Mouse (Mus musculus): ENCODE data around the gene Sdcbp2. TPM values are rescaled to one million over a fixed set of nuclear protein-coding genes. Genes with fewer than 3 reads are reported as not detected.

The Sdcbp2 gene
- polyA plus RNA-seq, 1 experiment = 0.41 TPM

- TF ChIP-seq REST (IDR thresholded peaks at IDR 0.05; ENCODE audit: insufficient read depth, insufficient read length) (no peak), SRF (IDR thresholded peaks at IDR 0.05; ENCODE audit: control insufficient read depth, insufficient read length, low read depth) (no peak), USF1 (IDR thresholded peaks at IDR 0.05; ENCODE audit: low read depth) (no peak), TCF12 (IDR thresholded peaks at IDR 0.05; ENCODE audit: insufficient read depth, poor library complexity, severe bottlenecking) (no peak), CEBPB (IDR thresholded peaks at IDR 0.05; ENCODE audit: insufficient read depth, poor library complexity, severe bottlenecking) (no peak), MYOG (IDR thresholded peaks at IDR 0.05; ENCODE audit: control insufficient read depth in 1 of 3, insufficient read depth in 1 of 3, insufficient read length in 2 of 3, low read depth in 2 of 3) (no peak), MAX (IDR thresholded peaks at IDR 0.05; ENCODE audit: low read depth) (no peak)
These were observed 13.5 kb downstream of the Sdcbp2 start for GRCm38 (mm10) chr2:151585934-151586333.

GRCm38 (mm10) chr2:151586807-151587206, 14.4 kb downstream of the Sdcbp2 start:
- H3K27me3 ChIP-seq (ENCODE audit: control insufficient read depth, insufficient read depth, insufficient read length) = no peaks in the 10 kb centered on the region
- no peak for TF ChIP-seq MYOG (IDR thresholded peaks at IDR 0.05; ENCODE audit: control insufficient read depth in 1 of 3, insufficient read depth in 1 of 3, insufficient read length in 2 of 3, low read depth in 2 of 3)
- no peak for TF ChIP-seq USF1 (IDR thresholded peaks at IDR 0.05; ENCODE audit: low read depth)
- no peak for TF ChIP-seq SRF (IDR thresholded peaks at IDR 0.05; ENCODE audit: control insufficient read depth, insufficient read length, low read depth)
- TF ChIP-seq MAX (IDR thresholded peaks at IDR 0.05; ENCODE audit: low read depth) = no peak
- no peak for TF ChIP-seq E2F4 (IDR thresholded peaks at IDR 0.05; ENCODE audit: insufficient read depth)
- no peak overlapping the region for H3K4me2 ChIP-seq (ENCODE audit: low read depth)
- H3K36me3 ChIP-seq (ENCODE audit: control insufficient read depth, insufficient read depth) = no peaks in the 10 kb centered on the region
- no peak overlapping the region for H3ac ChIP-seq (ENCODE audit: control insufficient read depth, insufficient read length)
- no peak overlapping the region for H3K4me3 ChIP-seq
- no peaks in the 10 kb centered on the region for H3K79me2 ChIP-seq (ENCODE audit: control insufficient read depth, insufficient read depth)

More at GRCm38 (mm10) chr2:151585934-151586333, 13.5 kb downstream of the Sdcbp2 start:
- H3K36me3 ChIP-seq (ENCODE audit: control insufficient read depth, insufficient read depth) = no peaks in the 10 kb centered on the region
- no peak overlapping the region for H3K4me3 ChIP-seq
- H3ac ChIP-seq (ENCODE audit: control insufficient read depth, insufficient read length) = no peak overlapping the region
- H3K79me2 ChIP-seq (ENCODE audit: control insufficient read depth, insufficient read depth) = no peaks in the 10 kb centered on the region
- H3K4me2 ChIP-seq (ENCODE audit: low read depth) = no peak overlapping the region
- no peaks in the 10 kb centered on the region for H3K27me3 ChIP-seq (ENCODE audit: control insufficient read depth, insufficient read depth, insufficient read length)

GRCm38 (mm10) chr2:151587306-151587705, 14.9 kb downstream of the Sdcbp2 start:
- Histone ChIP-seq H3ac (ENCODE audit: control insufficient read depth, insufficient read length) (no peak overlapping the region), H3K4me3 (no peak overlapping the region), H3K79me2 (ENCODE audit: control insufficient read depth, insufficient read depth) (no peaks in the 10 kb centered on the region), H3K36me3 (ENCODE audit: control insufficient read depth, insufficient read depth) (no peaks in the 10 kb centered on the region), H3K27me3 (ENCODE audit: control insufficient read depth, insufficient read depth, insufficient read length) (no peaks in the 10 kb centered on the region), H3K4me2 (ENCODE audit: low read depth) (no peak overlapping the region)
- TF ChIP-seq TCF12 (IDR thresholded peaks at IDR 0.05; ENCODE audit: insufficient read depth, poor library complexity, severe bottlenecking) = no peak
- TF ChIP-seq SRF (IDR thresholded peaks at IDR 0.05; ENCODE audit: control insufficient read depth, insufficient read length, low read depth) = no peak
- TF ChIP-seq E2F4 (IDR thresholded peaks at IDR 0.05; ENCODE audit: insufficient read depth) = no peak
- TF ChIP-seq CEBPB (IDR thresholded peaks at IDR 0.05; ENCODE audit: insufficient read depth, poor library complexity, severe bottlenecking) = no peak
- no peak for TF ChIP-seq POLR2AphosphoS2 (IDR thresholded peaks at IDR 0.05; ENCODE audit: insufficient read length, low read depth)
- no peak for TF ChIP-seq TCF3 (IDR thresholded peaks at IDR 0.05; ENCODE audit: insufficient read length, low read depth)
- no peak for TF ChIP-seq MAX (IDR thresholded peaks at IDR 0.05; ENCODE audit: low read depth)
- no peak for TF ChIP-seq USF1 (IDR thresholded peaks at IDR 0.05; ENCODE audit: low read depth)
- TF ChIP-seq POLR2A (IDR thresholded peaks at IDR 0.05; ENCODE audit: insufficient read length, low read depth) = no peak

GRCm38 (mm10) chr2:151598068-151598467, 25.6 kb downstream of the Sdcbp2 start:
- Histone ChIP-seq H3K36me3 (ENCODE audit: control insufficient read depth, insufficient read depth) (no peaks in the 10 kb centered on the region), H3K79me2 (ENCODE audit: control insufficient read depth, insufficient read depth) (no peaks in the 10 kb centered on the region), H3ac (ENCODE audit: control insufficient read depth, insufficient read length) (no peak overlapping the region)

GRCm38 (mm10) chr2:151602106-151602505, 29.7 kb downstream of the Sdcbp2 start:
- H3K27me3 ChIP-seq (ENCODE audit: control insufficient read depth, insufficient read depth, insufficient read length) = peaks cover 44% of the 10 kb centered on the region
- H3ac ChIP-seq (ENCODE audit: control insufficient read depth, insufficient read length) = no peak overlapping the region
- no peaks in the 10 kb centered on the region for H3K79me2 ChIP-seq (ENCODE audit: control insufficient read depth, insufficient read depth)
- H3K4me2 ChIP-seq (ENCODE audit: low read depth) = no peak overlapping the region
- no peak overlapping the region for H3K4me3 ChIP-seq
- TF ChIP-seq REST (IDR thresholded peaks at IDR 0.05; ENCODE audit: insufficient read depth, insufficient read length) (no peak), CEBPB (IDR thresholded peaks at IDR 0.05; ENCODE audit: insufficient read depth, poor library complexity, severe bottlenecking) (no peak), TCF12 (IDR thresholded peaks at IDR 0.05; ENCODE audit: insufficient read depth, poor library complexity, severe bottlenecking) (no peak), TCF3 (IDR thresholded peaks at IDR 0.05; ENCODE audit: insufficient read length, low read depth) (no peak), E2F4 (IDR thresholded peaks at IDR 0.05; ENCODE audit: insufficient read depth) (no peak), SRF (IDR thresholded peaks at IDR 0.05; ENCODE audit: control insufficient read depth, insufficient read length, low read depth) (no peak), MAX (IDR thresholded peaks at IDR 0.05; ENCODE audit: low read depth) (no peak), POLR2AphosphoS2 (IDR thresholded peaks at IDR 0.05; ENCODE audit: insufficient read length, low read depth) (no peak), MYOG (IDR thresholded peaks at IDR 0.05; ENCODE audit: control insufficient read depth in 1 of 3, insufficient read depth in 1 of 3, insufficient read length in 2 of 3, low read depth in 2 of 3) (no peak), USF1 (IDR thresholded peaks at IDR 0.05; ENCODE audit: low read depth) (no peak), POLR2A (IDR thresholded peaks at IDR 0.05; ENCODE audit: insufficient read length, low read depth) (no peak), MYOD1 (IDR thresholded peaks at IDR 0.05; ENCODE audit: control insufficient read depth in 1 of 3, insufficient read length in 2 of 3, low read depth in 2 of 3) (no peak)
- no peaks in the 10 kb centered on the region for H3K36me3 ChIP-seq (ENCODE audit: control insufficient read depth, insufficient read depth)

More at GRCm38 (mm10) chr2:151598068-151598467, 25.6 kb downstream of the Sdcbp2 start:
- no peak overlapping the region for H3K4me3 ChIP-seq
- TF ChIP-seq MAX (IDR thresholded peaks at IDR 0.05; ENCODE audit: low read depth) (no peak), TCF12 (IDR thresholded peaks at IDR 0.05; ENCODE audit: insufficient read depth, poor library complexity, severe bottlenecking) (no peak)
- H3K4me2 ChIP-seq (ENCODE audit: low read depth) = no peak overlapping the region
- peaks cover 64% of the 10 kb centered on the region for H3K27me3 ChIP-seq (ENCODE audit: control insufficient read depth, insufficient read depth, insufficient read length)

All from myocyte (in vitro differentiated cells).